Mouse (Mus musculus): ENCODE data around the gene Gart.
A peak's percentile ranks its signal among the peaks of the same experiment; 100 is the strongest.
"Not testable (repeated sequence)": the region's sequence is repeated elsewhere in the genome, so short reads cannot be mapped to it uniquely, and the experiment has no call there.

Gene Gart

DNA sequence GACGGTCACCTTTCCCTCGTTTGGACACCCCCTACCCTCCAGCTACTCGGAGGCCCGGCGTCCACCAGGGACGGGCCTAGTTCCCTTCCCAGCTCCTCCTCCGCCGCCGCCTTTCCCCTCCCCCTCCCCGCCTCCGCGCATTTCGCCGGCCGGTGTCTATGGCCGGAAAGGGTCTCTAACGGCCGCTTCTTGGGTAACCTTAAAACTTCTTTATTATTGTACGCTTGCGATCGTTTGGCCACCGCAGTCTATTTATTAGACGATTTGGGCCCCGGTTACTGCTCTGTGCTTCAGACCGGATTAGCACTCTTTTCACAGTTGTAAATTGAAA is 1.4 kb upstream of the Gart start:
- DNase-seq (ENCODE audit: low spot score in 2 of 2) = peak in 1 of 2 experiments; percentile 64

DNA sequence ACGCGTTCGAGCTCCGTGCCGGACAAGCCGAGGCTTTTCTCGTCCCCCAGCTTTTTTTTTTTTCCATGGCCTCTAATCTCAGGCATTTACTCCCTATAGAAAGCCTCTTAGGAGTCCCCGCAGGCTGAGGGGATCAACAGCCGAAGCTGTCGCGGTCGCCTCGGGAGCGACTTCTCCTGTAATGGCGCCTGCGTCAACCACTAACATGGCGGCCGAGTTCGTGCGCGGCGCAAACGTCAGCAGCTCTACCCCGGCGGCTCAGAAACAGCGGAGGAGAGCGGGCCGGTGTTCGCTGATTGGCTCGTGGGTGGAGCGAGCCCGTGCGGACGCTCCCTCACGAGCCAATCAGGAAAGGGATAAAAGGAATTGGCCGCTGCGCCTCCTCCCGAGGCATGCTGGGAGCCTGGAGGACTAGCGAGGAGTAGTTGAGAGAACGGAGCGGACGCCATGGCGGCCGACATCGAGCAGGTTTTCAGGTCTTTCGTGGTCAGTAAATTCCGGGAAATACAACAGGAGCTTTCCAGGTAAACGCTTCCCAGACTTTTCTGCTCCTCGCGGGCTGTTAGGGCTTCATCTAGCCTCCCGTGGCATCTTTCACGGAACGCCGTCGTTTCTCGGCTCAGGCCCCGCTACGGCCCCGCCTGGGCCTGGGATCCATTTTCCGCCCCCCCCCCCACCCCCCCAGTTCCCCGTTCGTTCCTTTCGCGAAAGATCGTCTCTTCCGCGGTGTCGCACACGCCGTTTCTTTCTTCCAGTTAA is 888 bp upstream of the Gart start, which contains the start of gene Son:
Son (plus strand) TSS at position 46 of the 759 bp plus-strand sequence.
- peak; percentile 94 to 97 for DNase-seq (ENCODE audit: low spot score in 2 of 2)

DNA sequence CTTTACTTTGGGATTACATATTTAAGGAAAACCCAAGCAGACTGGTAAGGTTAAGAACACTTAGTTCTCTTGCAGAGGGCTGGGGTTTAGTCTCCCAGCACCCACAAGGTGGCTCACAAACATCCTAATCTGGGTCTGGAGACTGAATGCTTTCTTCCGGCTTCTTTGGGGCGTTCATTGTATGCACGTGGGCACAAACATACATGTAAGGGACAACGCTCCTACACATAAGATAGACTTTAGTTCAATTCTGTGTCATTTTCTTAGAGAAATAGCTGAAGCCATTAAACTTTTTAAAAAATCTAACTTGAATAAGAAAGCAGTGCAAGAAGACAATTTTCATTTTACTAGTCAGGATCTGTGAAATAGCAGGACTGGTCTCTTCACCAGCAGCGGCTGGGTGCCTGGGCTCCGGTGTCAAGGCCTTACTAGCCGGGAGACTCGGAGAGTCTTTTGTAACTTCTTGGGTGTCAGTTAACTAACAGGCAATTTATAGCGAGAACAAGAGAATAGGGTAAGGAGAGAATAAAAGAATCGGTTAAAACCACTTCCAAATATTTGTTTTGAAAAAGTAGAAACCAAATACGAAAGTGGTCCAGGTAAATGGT is 653 bp downstream of the Gart start:
- no peak for DNase-seq (ENCODE audit: low spot score in 2 of 2)

- not testable (repeated sequence) for DNase-seq (ENCODE audit: low spot score in 2 of 2)
These were observed 1.3 kb downstream of the Gart start for GRCm38 (mm10) chr16:91645420-91645819.

GRCm38 (mm10) chr16:91644901-91645300 is 1.9 kb downstream of the Gart start:
- DNase-seq (ENCODE audit: low spot score in 2 of 2) = no peak

- DNase-seq (ENCODE audit: low spot score in 2 of 2) = no peak
These were observed 6.6 kb downstream of the Gart start for GRCm38 (mm10) chr16:91640171-91640570.

GRCm38 (mm10) chr16:91639636-91640035 is 7.1 kb downstream of the Gart start:
- peak in 1 of 2 experiments; percentile 60 for DNase-seq (ENCODE audit: low spot score in 2 of 2)

- DNase-seq (ENCODE audit: low spot score in 2 of 2) = no peak
These were observed 7.6 kb downstream of the Gart start for GRCm38 (mm10) chr16:91639161-91639560.

- no peak for DNase-seq (ENCODE audit: low spot score in 2 of 2)
These were observed 13.1 kb downstream of the Gart start for GRCm38 (mm10) chr16:91633641-91634040.

- no peak for DNase-seq (ENCODE audit: low spot score in 2 of 2)
These were observed 13.8 kb downstream of the Gart start for GRCm38 (mm10) chr16:91632940-91633339.

GRCm38 (mm10) chr16:91632439-91632838 is 14.3 kb downstream of the Gart start:
- peak in 1 of 2 experiments; percentile 37 for DNase-seq (ENCODE audit: low spot score in 2 of 2)

DNA sequence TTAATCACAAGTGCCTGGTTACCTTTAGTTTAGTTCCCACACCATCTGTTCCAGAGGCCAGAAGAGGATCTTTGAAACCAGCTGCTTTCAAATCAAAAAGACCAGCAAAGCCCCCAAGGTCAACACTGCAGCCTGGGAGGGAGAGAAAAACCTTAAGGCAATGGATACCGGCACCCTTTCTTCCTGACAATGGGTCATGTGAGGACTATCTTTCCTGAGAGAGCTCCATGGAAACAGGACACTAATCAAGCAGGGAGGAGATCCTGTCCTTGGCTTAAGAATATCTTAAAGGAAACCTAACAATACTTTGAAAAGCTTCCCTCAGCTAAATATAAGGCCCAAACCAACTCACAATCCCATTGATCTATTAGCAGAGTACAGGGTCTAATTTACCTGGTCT is 16.2 kb downstream of the Gart start:
- no peak for DNase-seq (ENCODE audit: low spot score in 2 of 2)

GRCm38 (mm10) chr16:91629749-91630148 is 17.0 kb downstream of the Gart start:
- DNase-seq (ENCODE audit: low spot score in 2 of 2) = no peak

- DNase-seq (ENCODE audit: low spot score in 2 of 2) = no peak
These were observed 18.1 kb downstream of the Gart start for GRCm38 (mm10) chr16:91628673-91629072.

- DNase-seq (ENCODE audit: low spot score in 2 of 2) = peak in 1 of 2 experiments; percentile 37
These were observed 18.9 kb downstream of the Gart start for GRCm38 (mm10) chr16:91627831-91628230.

DNA sequence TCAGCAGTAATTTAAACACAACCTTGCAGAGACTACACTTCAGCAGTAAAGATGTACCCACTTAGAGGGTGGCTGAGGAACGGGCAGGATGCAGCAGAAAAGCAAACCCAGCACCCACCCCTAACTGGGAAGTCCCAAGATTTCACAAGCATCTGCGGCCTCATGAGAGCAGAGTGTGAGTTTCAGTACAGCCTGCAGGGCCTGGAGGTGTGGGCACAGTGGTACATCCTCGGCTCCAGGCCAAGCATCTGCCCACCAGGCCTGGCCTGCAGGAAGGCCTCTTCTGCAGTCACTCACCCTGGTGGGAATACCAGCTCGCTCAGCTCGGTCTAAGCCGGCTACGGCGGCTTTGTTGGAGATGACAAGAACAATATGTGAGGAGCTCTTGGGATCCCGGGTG is 23.7 kb downstream of the Gart start:
- no peak for DNase-seq (ENCODE audit: low spot score in 2 of 2)

- no peak for DNase-seq (ENCODE audit: low spot score in 2 of 2)
These were observed 25.8 kb downstream of the Gart start for GRCm38 (mm10) chr16:91620991-91621390.

GRCm38 (mm10) chr16:91620185-91620584 is 26.6 kb downstream of the Gart start:
- DNase-seq (ENCODE audit: low spot score in 2 of 2) = no peak

GRCm38 (mm10) chr16:91618511-91619501 is 27.9 kb downstream of the Gart start, which contains the start of gene Dnajc28:
Gene Dnajc28 (minus strand): TSS chr16:91619026.
- DNase-seq (ENCODE audit: low spot score in 2 of 2) = peak; percentile 53 to 84

GRCm38 (mm10) chr16:91614552-91614951 is 32.2 kb downstream of the Gart start:
- no peak for DNase-seq (ENCODE audit: low spot score in 2 of 2)

- no peak for DNase-seq (ENCODE audit: low spot score in 2 of 2)
These were observed 34.2 kb downstream of the Gart start for GRCm38 (mm10) chr16:91612525-91612924.

DNA sequence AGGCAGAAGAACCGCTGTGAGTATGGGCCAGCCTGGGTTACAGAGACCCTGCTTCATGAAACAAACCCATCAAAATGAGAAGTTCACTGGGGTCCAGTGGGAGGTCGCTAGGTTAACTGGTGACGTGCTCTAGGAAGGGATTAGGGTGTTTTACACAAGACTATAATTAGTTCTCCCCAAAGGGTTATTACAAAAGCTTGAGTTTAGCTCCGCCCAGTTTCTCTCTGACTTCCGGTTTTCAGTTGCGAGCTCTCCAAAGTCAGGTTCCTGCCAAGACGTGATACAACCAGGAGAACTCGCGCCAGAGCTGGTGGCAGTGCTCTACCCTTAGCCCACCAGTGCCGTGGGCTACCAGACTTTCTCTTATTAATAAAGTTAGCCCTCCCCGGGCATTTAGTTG is 35.5 kb downstream of the Gart start:
- DNase-seq (ENCODE audit: low spot score in 2 of 2) = no peak

Data from left cerebral cortex, adult 9 months (tissue).